Mouse (Mus musculus) limb, embryonic 14.5 days (tissue): ENCODE results near the gene Tmppe. TPM values are rescaled to one million over a fixed set of nuclear protein-coding genes. Genes with fewer than 3 reads are reported as not detected.

Source experiments
- ATAC-seq: fragments of 200-750 bp; cut with Nextera tagmentation; 2 replicates; pipeline ENCODE4 v1.8.0; 2017; ENCODE audit warnings: low read depth, moderate number of reproducible peaks, moderate TSS enrichment; ENCODE audit not compliant: low FRiP score
- DNase-seq: peaks from one replicate; pipeline ENCODE4 v3.0.0-alpha.2; 2015; ENCODE audit warnings: low spot score
- H3K27ac ChIP-seq: fragments of 300-500 bp; sonication (generic); replicated peaks from 2 replicates; pipeline ENCODE4 v1.5.1; 2014; ENCODE audit warnings: low read depth, mild to moderate bottlenecking, low read length, moderate library complexity, mixed read lengths
- H3K27me3 ChIP-seq: fragments of 300-500 bp; sonication (generic); 2 replicates; pipeline ENCODE4 v1.6.1; 2014; ENCODE audit warnings: low read length, mixed read lengths; ENCODE audit not compliant: control insufficient read depth, insufficient read depth
- H3K36me3 ChIP-seq: fragments of 300-500 bp; sonication (generic); 2 replicates; pipeline ENCODE4 v1.6.1; 2014; ENCODE audit warnings: mild to moderate bottlenecking, low read length, moderate library complexity, mixed read lengths; ENCODE audit not compliant: control insufficient read depth, insufficient read depth
- H3K4me1 ChIP-seq: fragments of 300-500 bp; sonication (generic); 2 replicates; pipeline ENCODE4 v1.6.1; 2014; ENCODE audit warnings: antibody characterized with exemption, low read length, mixed read lengths; ENCODE audit not compliant: control insufficient read depth, insufficient read depth
- H3K4me2 ChIP-seq: fragments of 300-500 bp; sonication (generic); replicated peaks from 2 replicates; pipeline ENCODE4 v1.6.1; 2014; ENCODE audit warnings: low read depth, mild to moderate bottlenecking, low read length, moderate library complexity; ENCODE audit not compliant: severe bottlenecking
- H3K4me3 ChIP-seq: fragments of 300-500 bp; sonication (generic); replicated peaks from 2 replicates; pipeline ENCODE4 v1.5.1; 2014; ENCODE audit warnings: low read length
- H3K9ac ChIP-seq: fragments of 300-500 bp; sonication (generic); 2 replicates; pipeline ENCODE4 v1.6.1; 2014; ENCODE audit warnings: mild to moderate bottlenecking, low read depth, low read length, moderate library complexity; ENCODE audit not compliant: severe bottlenecking
- H3K9me3 ChIP-seq: fragments of 300-500 bp; sonication (generic); 2 replicates; pipeline ENCODE4 v1.6.1; 2016; ENCODE audit warnings: low read length; ENCODE audit not compliant: control insufficient read depth
- POLR2A ChIP-seq: fragments of 200-500 bp; IDR thresholded peaks from 2 replicates; pipeline ENCODE4 v1.8.0; 2012; ENCODE audit warnings: inconsistent platforms, mild to moderate bottlenecking, moderate library complexity, borderline replicate concordance; ENCODE audit not compliant: insufficient read depth, insufficient read length; ENCODE audit errors: extremely low read depth
- WGBS: fragments of 180-500 bp; shearing (Covaris S2); extraction: QIAGEN DNeasy Blood & Tissue Kit; methylation state at CpG from one replicate; pipeline ENCODE4 v1.1.7; 2014; 5-methylcytosine and 5-hydroxymethylcytosine counted together
- polyA plus RNA-seq, 2 experiments: library from polyadenylated mRNA; depleted of rRNA in 1 of 2; stranded (reverse) in 1 of 2; unstranded in 1 of 2; fragments of >200 nt; fragmentation: Nextera tagmentation in 1 of 2; extraction: Ambion mirVana in 1 of 2; gene quantifications; 2 replicates each; pipeline versions ENCODE4 v1.2.1 to v1.2.3; 2012 to 2014

Tmppe gene
- polyA plus RNA-seq, 2 experiments, result 3.7 to 4.4 TPM

DNA sequence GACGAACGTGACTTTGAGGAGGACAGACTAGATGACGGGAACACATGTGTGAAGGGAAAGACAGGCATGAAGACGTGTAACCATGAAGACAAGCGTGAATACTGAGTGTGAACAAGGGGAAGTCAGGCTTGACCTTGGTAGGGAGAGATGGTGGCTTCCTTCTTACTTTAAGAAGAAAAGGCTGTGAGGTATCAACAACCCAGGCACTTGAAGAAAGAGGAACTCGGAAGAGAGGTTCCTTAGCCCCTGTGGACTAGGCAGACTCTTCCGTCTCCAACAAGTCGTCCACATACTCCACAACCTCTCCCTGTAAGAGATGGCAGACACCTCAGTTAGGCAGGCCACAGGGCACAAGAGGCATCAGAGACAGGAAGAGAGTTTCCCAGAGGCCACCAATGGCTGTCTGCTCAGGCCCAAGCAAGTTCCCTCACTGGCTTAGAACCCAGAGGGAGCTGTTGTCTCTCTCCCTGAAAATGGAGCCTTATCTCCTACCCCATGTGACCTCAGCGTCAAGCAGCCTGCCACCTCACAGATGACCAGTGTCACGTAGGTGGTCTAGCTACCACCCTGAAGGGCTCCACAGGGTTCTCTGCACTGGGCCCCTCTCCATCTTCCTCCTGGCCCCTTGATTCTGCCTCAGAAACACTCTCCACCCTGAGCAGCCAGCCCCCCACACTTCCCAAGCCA, 25.5 kb upstream of the Tmppe start:
- no peak overlapping the region for H3K4me2 ChIP-seq
- ATAC-seq, result no peak
- H3K4me3 ChIP-seq, result no peak overlapping the region
- H3K27me3 ChIP-seq, result no peaks in the 10 kb centered on the region
- H3K36me3 ChIP-seq, result peaks cover 51% of the 10 kb centered on the region
- no peak for TF ChIP-seq POLR2A
- H3K9me3 ChIP-seq, result no peaks in the 10 kb centered on the region
- H3K27ac ChIP-seq, result no peak overlapping the region
- no peak overlapping the region for H3K9ac ChIP-seq
- no peak for DNase-seq
- 93% methylated on average over 10 of the region's 10 CpGs for WGBS
- H3K4me1 ChIP-seq, result no peaks in the 10 kb centered on the region

DNA sequence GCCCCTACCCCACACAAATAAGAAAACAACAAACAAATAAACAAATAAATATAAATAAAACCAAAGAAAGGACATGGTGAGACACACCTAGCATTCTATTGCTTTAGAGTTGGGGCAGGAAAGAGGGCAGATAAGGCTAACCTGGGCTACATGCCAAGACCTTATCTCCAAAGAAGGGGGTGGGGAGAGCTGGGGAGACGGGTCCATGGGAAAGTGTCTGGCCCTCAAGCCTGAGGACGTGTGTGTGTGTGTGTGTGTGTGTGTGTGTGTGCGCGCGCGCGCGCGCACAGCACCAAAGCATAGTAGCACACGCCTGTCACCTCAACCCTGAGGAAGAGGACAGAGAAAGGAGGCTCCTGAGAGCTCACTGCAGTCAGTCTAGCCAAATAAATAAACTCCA, 23.7 kb upstream of the Tmppe start:
- H3K4me2 ChIP-seq, result no peak overlapping the region
- H3K27me3 ChIP-seq, result no peaks in the 10 kb centered on the region
- ATAC-seq (no peak), DNase-seq (no peak)
- no peak overlapping the region for H3K27ac ChIP-seq
- no peak for TF ChIP-seq POLR2A
- no peaks in the 10 kb centered on the region for H3K9me3 ChIP-seq
- no peaks in the 10 kb centered on the region for H3K4me1 ChIP-seq
- peaks cover 57% of the 10 kb centered on the region for H3K36me3 ChIP-seq
- no peak overlapping the region for H3K9ac ChIP-seq
- no peak overlapping the region for H3K4me3 ChIP-seq
- whole genome bisulfite sequencing, result 94% methylated on average over 10 of the region's 10 CpGs

DNA sequence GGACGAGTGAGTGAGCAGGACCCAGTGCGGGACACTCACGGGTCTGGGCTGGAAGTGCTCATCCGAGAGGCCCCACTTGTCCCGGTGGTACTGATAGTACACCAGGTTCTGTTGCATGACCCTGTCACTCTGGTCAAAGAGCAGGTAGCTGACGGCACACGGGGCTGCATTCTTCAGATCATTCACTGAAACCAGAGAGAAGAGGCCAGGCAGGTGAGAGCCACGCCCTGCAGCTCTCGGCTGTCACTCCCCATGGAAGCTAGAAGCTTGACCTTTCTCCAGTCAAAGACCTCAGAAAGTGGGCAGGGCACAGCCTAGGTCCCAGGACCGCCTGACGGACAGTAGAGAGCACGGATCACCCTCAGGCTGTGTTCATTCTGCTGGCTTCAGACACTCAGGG, 21.0 kb upstream of the Tmppe start:
- H3K4me2 ChIP-seq, result no peak overlapping the region
- TF ChIP-seq POLR2A, result no peak
- H3K9me3 ChIP-seq, result no peaks in the 10 kb centered on the region
- H3K4me3 ChIP-seq, result no peak overlapping the region
- H3K4me1 ChIP-seq, result no peaks in the 10 kb centered on the region
- no peak overlapping the region for H3K27ac ChIP-seq
- ATAC-seq (no peak), DNase-seq (no peak)
- no peak overlapping the region for H3K9ac ChIP-seq
- H3K36me3 ChIP-seq, result peaks cover 78% of the 10 kb centered on the region
- 88% methylated on average over 10 of the region's 12 CpGs for WGBS
- H3K27me3 ChIP-seq, result no peaks in the 10 kb centered on the region

DNA sequence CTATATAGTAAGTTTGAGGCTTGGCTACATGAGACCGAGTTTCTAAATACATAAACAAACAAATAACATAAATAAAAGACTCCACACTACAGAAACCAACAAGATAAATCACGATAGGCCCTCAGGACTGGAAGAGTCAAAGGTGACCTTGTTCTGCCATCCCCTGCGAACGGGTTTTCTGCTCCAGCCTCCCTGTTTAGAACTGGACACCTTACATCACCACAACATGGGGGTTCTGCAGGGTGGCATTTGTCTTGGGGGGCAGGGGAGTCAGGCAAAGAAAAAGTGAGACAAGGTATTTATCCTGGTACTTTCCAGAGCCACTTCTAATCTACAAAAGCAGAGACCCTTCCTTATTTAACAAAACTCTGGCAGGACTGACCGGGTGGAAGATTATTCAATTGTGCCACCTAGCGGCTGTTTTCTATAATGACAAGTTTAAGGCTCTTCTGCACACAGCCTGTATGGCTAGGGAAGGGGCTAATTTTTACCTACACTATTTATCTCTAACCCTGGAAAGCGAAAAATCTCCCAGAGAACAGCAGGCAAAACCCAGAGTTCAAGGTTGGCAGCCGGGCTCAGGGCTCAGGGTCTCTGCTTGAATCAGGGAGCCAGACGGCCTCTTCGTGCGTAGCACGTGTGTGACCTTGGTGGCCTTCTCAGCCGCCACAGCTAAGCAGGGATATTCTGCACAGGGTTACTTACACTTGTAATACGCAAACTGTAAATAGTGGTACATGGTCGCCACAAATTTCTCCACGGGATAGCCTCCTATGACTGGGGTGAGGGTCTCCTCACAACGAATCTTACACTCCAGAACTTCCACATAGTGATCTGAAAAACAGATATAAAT, 19.8 kb upstream of the Tmppe start:
- H3K4me1 ChIP-seq, result no peaks in the 10 kb centered on the region
- TF ChIP-seq POLR2A, result no peak
- 0 out of 2 replicates have a peak, but pooled peaks have one; percentile 44 for ATAC-seq
- H3K9ac ChIP-seq, result no peak overlapping the region
- H3K4me3 ChIP-seq, result no peak overlapping the region
- peaks cover 77% of the 10 kb centered on the region for H3K36me3 ChIP-seq
- H3K4me2 ChIP-seq, result no peak overlapping the region
- peak; percentile 86 for DNase-seq
- H3K27me3 ChIP-seq, result no peaks in the 10 kb centered on the region
- H3K27ac ChIP-seq, result no peak overlapping the region
- 69% methylated on average over 17 of the region's 17 CpGs for WGBS
- H3K9me3 ChIP-seq, result no peaks in the 10 kb centered on the region

DNA sequence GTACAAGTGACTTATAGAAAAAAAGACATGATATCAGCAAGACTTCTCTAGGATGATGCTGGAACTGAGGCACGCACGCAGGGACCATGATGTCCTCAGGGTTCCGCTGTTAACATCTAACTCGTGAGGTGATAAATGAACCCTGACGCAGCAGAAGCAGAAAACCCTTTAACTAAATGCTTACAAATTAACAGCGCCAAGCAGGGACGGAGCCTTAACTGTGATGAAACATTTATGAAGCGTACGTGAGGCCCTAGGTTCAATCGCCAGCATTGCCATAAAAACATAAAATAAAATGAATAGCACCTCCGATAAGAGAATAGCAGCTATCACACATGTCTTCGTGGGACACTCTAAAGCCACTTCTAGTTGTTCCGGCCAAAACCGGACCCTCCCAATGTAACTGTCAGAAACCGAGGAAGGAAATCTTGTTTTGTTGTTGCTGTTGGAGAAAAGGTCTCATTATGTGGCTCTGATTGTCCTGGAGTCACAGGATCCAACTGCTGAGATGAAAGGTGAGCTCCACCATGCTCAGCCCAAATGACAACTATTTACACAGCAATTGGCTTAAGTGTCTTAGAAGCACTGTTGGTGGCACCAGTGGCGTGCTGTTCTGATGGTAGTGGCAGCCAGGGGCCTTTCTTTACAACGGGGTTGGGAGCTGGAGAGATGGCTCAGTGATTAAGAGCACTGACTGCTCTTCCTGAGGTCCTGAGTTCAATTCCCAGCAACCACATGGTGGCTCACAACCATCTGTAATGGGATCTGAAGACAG, 17.8 kb upstream of the Tmppe start:
- no peak overlapping the region for H3K4me2 ChIP-seq
- H3K36me3 ChIP-seq, result peaks cover 62% of the 10 kb centered on the region
- ATAC-seq (no peak), DNase-seq (no peak)
- H3K9me3 ChIP-seq, result no peaks in the 10 kb centered on the region
- H3K4me1 ChIP-seq, result no peaks in the 10 kb centered on the region
- WGBS, result 76% methylated on average over 17 of the region's 17 CpGs
- no peak for TF ChIP-seq POLR2A
- H3K27me3 ChIP-seq, result no peaks in the 10 kb centered on the region
- no peak overlapping the region for H3K9ac ChIP-seq
- no peak overlapping the region for H3K4me3 ChIP-seq
- H3K27ac ChIP-seq, result no peak overlapping the region
